Mouse (Mus musculus) megakaryocyte, embryonic 14.5 days (primary cell): ENCODE measurements around the gene Pdzd3.

ENCODE experiments used
- FLI1 ChIP-seq: IDR thresholded peaks from 2 replicates; pipeline ENCODE4 v1.6.1; 2012; ENCODE audit warnings: low read length, inconsistent platforms, mixed read lengths
- GATA1 ChIP-seq: IDR thresholded peaks from 3 replicates; pipeline ENCODE4 v1.6.1; 2012; ENCODE audit warnings: mixed read lengths, low read length, inconsistent platforms, borderline replicate concordance

GRCm38 (mm10) chr9:44199580-44199979 lies 51.7 kb downstream of the Pdzd3 start:
- TF ChIP-seq GATA1 (no peak), FLI1 (no peak)
